Mouse (Mus musculus) lung, postnatal 0 days (tissue): Measurements from ENCODE around the gene Dnajc6. TPM values are rescaled to one million over a fixed set of nuclear protein-coding genes. Genes with fewer than 3 reads are reported as not detected.

ENCODE experiments used
- ATAC-seq: fragments of 200-750 bp; cut with Nextera tagmentation; 2 replicates; pipeline ENCODE4 v1.8.0; 2017; ENCODE audit warnings: moderate library complexity
- DNase-seq: peaks from one replicate; pipeline ENCODE4 v3.0.0-alpha.2; 2016; ENCODE audit warnings: low spot score
- H3K27ac ChIP-seq: fragments of 300-500 bp; sonication (generic); 2 replicates; pipeline ENCODE4 v1.5.1; 2014; ENCODE audit warnings: antibody characterized with exemption, mild to moderate bottlenecking, low read length, mixed read lengths
- H3K27me3 ChIP-seq: fragments of 300-500 bp; sonication (generic); replicated peaks from 2 replicates; pipeline ENCODE4 v1.6.1; 2014; ENCODE audit warnings: low read length, mixed read lengths; ENCODE audit not compliant: insufficient read depth
- H3K36me3 ChIP-seq: fragments of 300-500 bp; sonication (generic); 2 replicates; pipeline ENCODE4 v1.6.1; 2014; ENCODE audit warnings: low read length, mixed read lengths; ENCODE audit not compliant: insufficient read depth
- H3K4me1 ChIP-seq: fragments of 300-500 bp; sonication (generic); 2 replicates; pipeline ENCODE4 v1.6.1; 2014; ENCODE audit warnings: antibody characterized with exemption, low read depth, low read length, mixed read lengths; ENCODE audit not compliant: insufficient read depth
- H3K4me2 ChIP-seq: fragments of 300-500 bp; sonication (generic); replicated peaks from 2 replicates; pipeline ENCODE4 v1.6.1; 2014; ENCODE audit warnings: low read depth, mild to moderate bottlenecking, low read length, moderate library complexity, mixed read lengths
- H3K4me3 ChIP-seq: fragments of 300-500 bp; sonication (generic); 2 replicates; pipeline ENCODE4 v1.5.1; 2014; ENCODE audit warnings: low read depth, low read length
- H3K9ac ChIP-seq: fragments of 300-500 bp; sonication (generic); replicated peaks from 2 replicates; pipeline ENCODE4 v1.6.1; 2014; ENCODE audit warnings: low read depth, mild to moderate bottlenecking
- H3K9me3 ChIP-seq: fragments of 300-500 bp; sonication (generic); 2 replicates; pipeline ENCODE4 v1.6.1; 2016; ENCODE audit warnings: low read length, mixed read lengths
- CTCF ChIP-seq: IDR thresholded peaks from 2 replicates; pipeline ENCODE4 v1.5.1; 2016; ENCODE audit warnings: antibody characterized with exemption, mild to moderate bottlenecking
- EP300 ChIP-seq: IDR thresholded peaks from 2 replicates; pipeline ENCODE4 v1.6.1; 2016; ENCODE audit warnings: antibody characterized with exemption, mild to moderate bottlenecking, control low read depth
- WGBS: fragments of 180-500 bp; shearing (Covaris S2); extraction: QIAGEN DNeasy Blood & Tissue Kit; methylation state at CpG from one replicate; pipeline ENCODE4 v1.1.7; 2014; 5-methylcytosine and 5-hydroxymethylcytosine counted together
- polyA plus RNA-seq: library from polyadenylated mRNA; unstranded; fragments of >200 nt; fragmentation: Nextera tagmentation; extraction: Ambion mirVana; gene quantifications from 2 replicates; pipeline ENCODE4 v1.2.1, GENCODE M21; 2015

Gene Dnajc6
- 0.14 and 0.26 TPM in 2 replicates for polyA plus RNA-seq

DNA sequence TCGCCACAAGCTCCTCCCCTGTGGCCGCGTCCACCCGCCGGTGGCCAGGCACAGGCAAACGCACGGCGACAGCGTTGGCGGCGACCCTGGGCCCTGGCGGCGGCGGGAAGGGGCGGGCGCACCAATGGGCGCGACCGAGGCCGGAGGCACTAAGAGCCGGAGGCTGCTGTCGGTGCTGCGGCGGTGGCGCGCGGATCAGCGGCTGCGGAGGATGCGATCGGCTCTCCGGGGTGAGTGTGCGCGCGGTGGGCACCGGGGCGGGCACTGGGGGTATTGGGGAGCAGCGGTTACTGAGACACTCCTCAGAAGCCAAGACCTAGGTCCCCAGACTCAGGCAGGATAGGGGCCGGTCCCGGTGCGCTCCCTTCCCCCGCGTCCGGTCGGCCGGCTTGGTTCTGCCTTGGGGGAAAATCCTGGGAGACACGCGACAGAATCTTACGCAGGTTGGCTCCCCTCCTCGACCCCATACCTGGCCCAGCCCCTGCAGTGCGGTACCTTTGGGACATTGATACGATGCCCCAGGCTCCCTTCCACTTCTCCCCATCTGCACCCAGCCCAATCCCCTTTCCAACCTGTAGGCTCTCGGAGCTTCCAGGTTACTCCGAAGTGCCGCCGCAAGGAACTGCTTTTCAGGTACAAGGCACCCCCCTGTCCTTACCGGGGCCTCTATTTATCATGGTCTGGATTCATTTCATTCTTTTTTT is at the start of gene Dnajc6:
Dnajc6 (plus strand) TSS at position 115 of the 704 bp plus-strand sequence.
- 3% methylated on average over 35 of the region's 57 CpGs for WGBS
- Histone ChIP-seq H3K27ac (no peak within 1 kb of the TSS), H3K27me3 (peaks cover 28% of the 10 kb centered on the region), H3K4me1 (peaks cover 6% of the 10 kb centered on the region), H3K4me3 (peak within 1 kb of the TSS; percentile 41), H3K36me3 (no peaks in the 10 kb centered on the region), H3K4me2 (peak within 1 kb of the TSS; percentile 73), H3K9me3 (no peaks in the 10 kb centered on the region), H3K9ac (no peak within 1 kb of the TSS)
- DNase-seq (no peak), ATAC-seq (no peak)
- no peak for TF ChIP-seq EP300
- no peak for TF ChIP-seq CTCF

DNA sequence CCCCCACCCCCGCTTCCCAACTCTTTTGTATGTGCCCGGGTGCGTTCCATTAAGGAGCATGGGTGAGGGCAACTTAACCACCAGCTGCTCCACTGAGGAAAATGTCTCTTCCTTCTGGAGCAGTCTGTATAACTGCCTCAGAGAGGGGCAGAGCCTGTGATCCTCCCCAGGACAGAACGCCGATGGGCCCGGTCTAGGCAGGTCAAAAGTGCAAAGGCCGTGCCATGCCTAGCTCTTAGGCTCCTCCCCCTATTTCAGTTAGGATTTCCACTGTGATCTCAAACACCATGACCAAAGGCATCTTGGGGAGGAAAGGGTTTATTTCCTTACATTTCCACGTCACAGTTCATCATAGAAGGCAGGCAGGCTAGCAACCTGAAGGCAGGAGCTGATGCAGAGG is 47.7 kb upstream of the Dnajc6 start:
- H3K36me3 ChIP-seq: no peaks in the 10 kb centered on the region
- no peak overlapping the region for H3K4me2 ChIP-seq
- H3K4me3 ChIP-seq: no peak overlapping the region
- H3K4me1 ChIP-seq: no peaks in the 10 kb centered on the region
- 86% methylated on average over 8 of the region's 8 CpGs for WGBS
- DNase-seq (no peak), ATAC-seq (no peak)
- H3K9ac ChIP-seq: no peak overlapping the region
- no peaks in the 10 kb centered on the region for H3K27me3 ChIP-seq
- H3K9me3 ChIP-seq: no peaks in the 10 kb centered on the region
- H3K27ac ChIP-seq: no peak overlapping the region
- TF ChIP-seq EP300 (no peak), CTCF (no peak)

DNA sequence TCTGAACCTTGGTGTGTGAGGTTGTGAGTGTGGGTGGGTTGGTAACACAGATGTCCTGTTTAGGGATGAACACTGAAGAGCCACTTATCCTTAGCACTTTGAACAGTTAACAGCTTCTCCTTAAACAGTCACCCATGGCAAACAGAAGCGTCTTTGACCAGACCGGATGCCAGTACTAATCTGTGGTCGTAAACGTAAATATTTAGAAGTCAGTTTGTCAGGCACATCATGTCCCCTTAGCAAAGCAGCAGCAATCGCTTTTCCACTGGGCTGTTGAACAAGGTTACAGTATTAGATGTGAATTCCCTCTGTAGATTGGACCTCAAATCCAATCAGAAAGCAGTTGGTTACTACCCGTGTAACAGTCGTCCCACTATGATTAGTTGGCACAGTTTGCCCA is 47.1 kb upstream of the Dnajc6 start:
- DNase-seq (peak; percentile 58), ATAC-seq (peak; percentile 46)
- no peak overlapping the region for H3K4me2 ChIP-seq
- H3K27me3 ChIP-seq: no peaks in the 10 kb centered on the region
- no peak overlapping the region for H3K9ac ChIP-seq
- TF ChIP-seq CTCF (no peak), EP300 (peak; percentile 86)
- no peak overlapping the region for H3K4me3 ChIP-seq
- H3K36me3 ChIP-seq: no peaks in the 10 kb centered on the region
- no peaks in the 10 kb centered on the region for H3K4me1 ChIP-seq
- WGBS: 43% methylated on average over 7 of the region's 7 CpGs
- no peaks in the 10 kb centered on the region for H3K9me3 ChIP-seq
- peak overlapping the region; percentile 55; the same call in 1 of the 2 replicates for H3K27ac ChIP-seq

DNA sequence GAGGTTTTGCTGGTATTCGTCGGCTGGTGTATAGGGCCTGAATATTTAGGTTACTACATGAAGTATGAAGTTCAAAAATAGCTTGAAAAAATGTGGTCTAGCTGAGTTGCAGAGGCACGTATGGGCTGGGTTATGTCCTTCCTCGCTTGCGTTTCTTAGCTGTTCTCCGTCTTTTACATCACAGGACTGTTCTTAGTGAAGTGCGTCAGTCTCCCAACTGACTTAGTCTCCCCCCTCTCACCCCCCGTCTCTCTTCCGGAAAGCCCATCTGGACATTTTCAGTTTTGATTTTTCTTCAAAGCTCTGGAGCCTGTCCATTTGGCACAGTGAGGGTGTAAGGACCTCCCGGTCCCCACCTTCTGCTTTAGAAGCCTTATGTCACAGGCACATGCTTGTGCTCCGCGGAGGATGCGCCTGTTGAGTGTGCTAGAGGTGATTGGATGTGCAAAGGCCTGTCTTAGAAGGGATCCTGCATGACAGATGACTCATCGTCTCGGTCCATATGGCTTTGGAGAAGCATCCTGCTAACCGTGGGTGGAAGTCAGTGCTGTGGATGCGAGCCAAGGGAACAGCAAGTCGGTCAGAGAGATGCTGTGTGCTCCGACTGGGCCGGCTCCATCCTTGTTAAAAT is 46.2 kb upstream of the Dnajc6 start:
- Histone ChIP-seq H3K9me3 (no peaks in the 10 kb centered on the region), H3K4me2 (no peak overlapping the region), H3K9ac (no peak overlapping the region), H3K4me3 (no peak overlapping the region), H3K27me3 (no peaks in the 10 kb centered on the region), H3K27ac (peak overlapping the region; percentile 55), H3K4me1 (no peaks in the 10 kb centered on the region), H3K36me3 (no peaks in the 10 kb centered on the region)
- WGBS: 74% methylated on average over 20 of the region's 20 CpGs
- peak; percentile 75 for ATAC-seq
- DNase-seq: peak; percentile 50
- TF ChIP-seq EP300 (0 out of 2 replicates have a peak, but pooled peaks have one; percentile 20), CTCF (no peak)

DNA sequence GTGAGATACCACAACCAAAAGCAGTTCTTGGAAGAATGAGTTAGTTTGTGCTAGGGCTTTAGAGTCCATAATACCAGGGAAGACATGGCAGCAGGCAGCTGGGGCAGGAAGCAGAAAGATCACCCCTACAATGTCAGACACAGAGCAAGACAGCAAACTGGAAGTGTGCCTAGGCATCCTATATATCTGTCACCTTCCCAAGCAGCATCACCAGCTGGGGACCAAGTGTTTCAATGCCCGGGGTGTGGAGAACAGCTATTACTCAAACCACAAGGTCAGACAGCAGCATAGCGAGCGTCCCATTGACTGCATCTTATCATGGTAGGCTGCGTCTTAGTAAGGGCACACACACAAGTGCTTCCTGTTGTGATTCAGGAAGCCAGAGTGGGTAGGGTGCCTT is 45.4 kb upstream of the Dnajc6 start:
- H3K9ac ChIP-seq: no peak overlapping the region
- no peak overlapping the region for H3K4me3 ChIP-seq
- no peaks in the 10 kb centered on the region for H3K27me3 ChIP-seq
- TF ChIP-seq EP300: no peak
- no peak for TF ChIP-seq CTCF
- no peaks in the 10 kb centered on the region for H3K4me1 ChIP-seq
- H3K27ac ChIP-seq: no peak overlapping the region
- H3K9me3 ChIP-seq: no peaks in the 10 kb centered on the region
- ATAC-seq: peak; percentile 10; the same call in 1 of the 2 replicates
- 71% methylated on average over 4 of the region's 4 CpGs for WGBS
- H3K4me2 ChIP-seq: no peak overlapping the region
- no peaks in the 10 kb centered on the region for H3K36me3 ChIP-seq
- DNase-seq: no peak

DNA sequence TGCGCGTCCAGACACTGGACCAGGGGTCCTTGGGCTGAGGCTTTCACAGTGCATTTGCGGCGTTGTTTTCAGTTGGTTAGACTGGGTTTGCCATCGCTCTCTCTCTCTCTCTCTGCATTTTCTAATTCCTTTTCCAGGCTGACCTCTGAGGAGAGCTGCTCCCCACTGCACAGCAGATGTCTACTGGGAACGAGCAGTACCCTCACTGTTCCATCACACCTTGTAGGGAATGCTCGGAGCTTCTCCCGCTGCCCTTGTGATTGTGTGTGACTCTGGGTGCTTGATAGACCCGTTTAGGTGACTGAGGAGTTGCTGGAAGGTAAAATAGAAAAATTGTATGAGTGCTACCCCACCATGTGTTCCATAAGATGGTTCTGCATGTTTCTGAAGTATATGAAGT is 43.6 kb upstream of the Dnajc6 start:
- Histone ChIP-seq H3K9ac (no peak overlapping the region), H3K27ac (no peak overlapping the region), H3K4me3 (no peak overlapping the region), H3K4me2 (no peak overlapping the region), H3K9me3 (no peaks in the 10 kb centered on the region), H3K4me1 (no peaks in the 10 kb centered on the region), H3K27me3 (no peaks in the 10 kb centered on the region), H3K36me3 (no peaks in the 10 kb centered on the region)
- DNase-seq (no peak), ATAC-seq (no peak)
- TF ChIP-seq EP300: no peak
- no peak for TF ChIP-seq CTCF
- WGBS: 87% methylated on average over 9 of the region's 9 CpGs
